Mouse (Mus musculus) left cerebral cortex, postnatal 14 days (tissue): ENCODE measurements at regions not wholly inside any gene's neighbourhood (a gene's known extent, or its start where the extent isn't known, plus 50 kb on each side); places are given as distances from the start of the nearest gene placed in this dataset.

ENCODE experiments used
- DNase-seq, 2 experiments: peaks; one replicate each; pipeline ENCODE4 v3.0.0; 2021 to 2022; ENCODE audit warnings: low spot score in 2 of 2, mixed read lengths in 1 of 2
- intact Hi-C: fragments of 180-260 bp; cut with DNase I; formaldehyde crosslinking; loops from one replicate; pipeline ENCODE4 v1.15.1; 2025

DNA sequence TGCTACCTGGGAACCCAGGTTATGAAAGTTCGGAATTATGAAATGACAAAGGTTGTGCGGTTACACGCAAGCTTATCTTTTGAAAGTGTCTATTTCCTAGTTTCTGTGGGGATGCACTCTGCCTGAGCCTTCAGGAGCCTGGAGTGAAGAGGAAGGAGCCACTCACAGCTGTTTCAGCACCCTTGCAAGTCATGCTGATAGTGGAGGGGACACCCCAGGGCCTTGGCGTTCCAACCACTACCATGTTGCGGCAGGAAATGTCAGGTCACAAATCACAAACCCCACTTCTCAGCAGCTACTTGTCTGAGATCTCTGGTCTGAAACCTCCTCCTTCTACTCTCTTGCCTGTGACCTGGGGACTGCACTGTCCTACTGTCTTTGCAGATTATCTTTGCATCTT lies 178.3 kb downstream of the Pten start:
- no peak for DNase-seq
- intact Hi-C loops, result no loop called here

DNA sequence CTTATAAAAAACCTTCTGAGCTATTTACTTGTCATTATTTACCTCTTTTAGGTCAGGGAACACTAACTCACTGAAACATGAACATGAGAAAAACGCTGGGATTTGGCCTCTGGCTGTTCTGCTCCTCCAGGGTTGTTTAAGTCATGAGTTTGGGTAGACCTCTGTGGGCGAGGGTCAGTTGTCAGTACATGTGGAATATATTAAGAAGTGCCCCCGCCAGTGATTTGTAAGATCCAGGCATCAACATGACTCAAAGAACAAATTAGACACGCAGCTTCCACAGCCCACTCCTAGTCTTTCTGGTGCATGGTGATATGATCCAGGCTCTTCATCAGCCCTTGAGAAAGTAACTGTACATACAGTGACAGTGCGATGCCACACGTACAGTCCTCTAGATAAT lies 180.3 kb downstream of the Pten start:
- no peak for DNase-seq
- intact Hi-C loops, result no loop called here

GRCm38 (mm10) chr19:32939692-32940091 lies 182.4 kb downstream of the Pten start:
- intact Hi-C loops, result no loop called here

GRCm38 (mm10) chr19:32940806-32941205 lies 183.5 kb downstream of the Pten start:
- intact Hi-C loops, result no loop called here
- DNase-seq, result no peak

More at GRCm38 (mm10) chr19:32939692-32940091, 182.4 kb downstream of the Pten start:
- no peak for DNase-seq

- no peak for DNase-seq
- intact Hi-C loops, result no loop called here
Measured at GRCm38 (mm10) chr19:32943594-32944230, 186.4 kb downstream of the Pten start.

GRCm38 (mm10) chr19:32947081-32947855 lies 190.0 kb downstream of the Pten start:
- intact Hi-C loops, result no loop called here
- DNase-seq, result no peak

GRCm38 (mm10) chr19:32950252-32950651 lies 193.0 kb downstream of the Pten start:
- intact Hi-C loops, result loop anchor here (5.0 kb wide), 1 partner anchor 193 kb away; the partner anchor contains the start of gene Pten
- DNase-seq, result peak; percentile 18 to 28

DNA sequence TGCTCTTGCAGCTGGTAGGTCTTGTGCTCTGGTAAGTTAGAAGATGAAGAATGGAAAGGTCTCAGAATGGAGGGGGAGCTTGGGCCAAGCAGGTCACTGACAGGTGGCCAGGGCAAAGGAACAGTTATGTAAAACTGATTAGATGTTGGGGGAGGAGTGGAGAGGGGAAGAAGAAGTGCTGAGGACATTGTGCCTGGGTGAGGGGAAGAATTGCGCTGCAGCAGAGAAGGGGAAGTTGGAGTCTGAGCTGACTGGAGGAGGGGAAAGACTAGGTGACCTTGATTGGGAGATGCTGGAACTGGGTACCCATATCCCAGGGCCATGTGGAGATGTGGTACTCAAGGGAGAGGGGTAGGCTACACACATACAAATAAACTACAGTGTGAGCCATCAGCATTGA lies 193.5 kb downstream of the Pten start:
- intact Hi-C loops, result loop anchor here (5.0 kb wide), 1 partner anchor 193 kb away; the partner anchor contains the start of gene Pten
- DNase-seq, result no peak

- no peak for DNase-seq
- intact Hi-C loops, result loop anchor here (5.0 kb wide), 1 partner anchor 195 kb away; the partner anchor contains the start of gene Pten
Measured at GRCm38 (mm10) chr19:32952425-32952824, 195.1 kb downstream of the Pten start.

GRCm38 (mm10) chr19:32952928-32953687 lies 195.8 kb downstream of the Pten start:
- intact Hi-C loops, result loop anchor here (5.0 kb wide), 1 partner anchor 196 kb away; the partner anchor contains the start of gene Pten
- DNase-seq, result peak in 1 of 2 experiments; percentile 15

GRCm38 (mm10) chr19:32954001-32954605 lies 196.8 kb downstream of the Pten start:
- DNase-seq, result peak; percentile 42 to 45

GRCm38 (mm10) chr19:32954942-32955341 lies 197.6 kb downstream of the Pten start:
- intact Hi-C loops, result loop anchor here (5.0 kb wide), 1 partner anchor 198 kb away; the partner anchor contains the start of gene Pten
- no peak for DNase-seq

More at GRCm38 (mm10) chr19:32954001-32954605, 196.8 kb downstream of the Pten start:
- intact Hi-C loops, result loop anchor here (5.0 kb wide), 1 partner anchor 197 kb away; the partner anchor contains the start of gene Pten

DNA sequence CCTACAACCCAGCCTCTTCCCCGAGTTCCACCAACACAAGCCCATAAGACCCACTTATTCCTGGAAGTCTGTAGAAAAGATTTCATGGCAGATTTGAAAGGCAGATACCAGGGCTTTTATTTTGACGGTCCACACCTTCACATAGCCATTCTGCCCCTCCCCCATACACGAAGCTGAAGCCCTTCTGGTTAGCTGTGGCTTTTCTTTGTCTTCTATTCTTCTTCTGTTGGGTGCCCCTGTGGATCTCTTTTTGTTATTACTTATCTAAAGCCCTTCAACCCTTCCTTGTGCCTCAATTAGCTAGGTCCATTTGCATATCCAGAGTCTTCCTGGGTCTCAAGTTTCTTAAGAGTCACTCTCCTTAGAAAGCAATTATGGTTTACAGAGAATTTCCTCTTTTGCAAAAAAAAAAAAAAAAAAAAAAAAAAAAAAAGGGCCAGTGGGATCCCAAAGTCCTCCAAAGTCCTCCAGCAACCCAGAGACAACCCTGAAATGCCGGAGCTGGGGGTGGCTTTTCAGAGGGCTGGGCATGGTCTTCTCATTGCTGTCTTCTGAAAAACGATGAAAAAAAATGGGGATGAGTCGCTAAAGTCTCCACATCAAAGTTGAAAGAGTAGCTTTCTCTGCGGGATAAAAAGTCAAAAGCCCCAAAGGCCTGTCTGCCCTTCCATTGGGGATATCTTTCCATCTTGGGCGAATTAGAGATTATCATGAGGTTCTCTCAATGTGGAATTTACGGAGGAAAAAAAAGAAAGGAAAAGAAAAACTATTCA lies 199.0 kb downstream of the Pten start:
- DNase-seq, result no peak
- intact Hi-C loops, result no loop called here

- intact Hi-C loops, result no loop called here
- DNase-seq, result no peak
Measured at GRCm38 (mm10) chr19:32956916-32957558, 199.7 kb downstream of the Pten start.

GRCm38 (mm10) chr19:32958276-32958675 lies 201.0 kb downstream of the Pten start:
- intact Hi-C loops, result no loop called here
- DNase-seq, result no peak

- no peak for DNase-seq
- intact Hi-C loops, result no loop called here
Measured at GRCm38 (mm10) chr19:32958791-32959190, 201.5 kb downstream of the Pten start.

DNA sequence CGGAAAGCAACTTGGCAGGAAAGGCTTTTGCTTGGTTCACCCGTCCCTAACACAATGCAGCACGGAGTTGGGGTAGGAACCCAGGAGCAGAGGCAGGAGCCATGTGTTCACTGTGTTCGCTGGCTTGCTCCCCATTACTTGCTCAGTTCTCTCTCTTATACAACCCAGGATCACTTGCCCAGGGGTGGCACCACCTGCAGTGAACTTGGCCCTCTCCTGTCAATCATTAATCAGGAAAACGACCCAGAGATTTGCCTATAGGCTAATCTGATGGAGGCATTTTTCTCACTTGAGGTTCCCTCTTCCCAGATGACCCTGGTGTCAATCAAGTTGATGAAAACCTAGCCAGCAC lies 202.5 kb downstream of the Pten start:
- intact Hi-C loops, result no loop called here
- no peak for DNase-seq

DNA sequence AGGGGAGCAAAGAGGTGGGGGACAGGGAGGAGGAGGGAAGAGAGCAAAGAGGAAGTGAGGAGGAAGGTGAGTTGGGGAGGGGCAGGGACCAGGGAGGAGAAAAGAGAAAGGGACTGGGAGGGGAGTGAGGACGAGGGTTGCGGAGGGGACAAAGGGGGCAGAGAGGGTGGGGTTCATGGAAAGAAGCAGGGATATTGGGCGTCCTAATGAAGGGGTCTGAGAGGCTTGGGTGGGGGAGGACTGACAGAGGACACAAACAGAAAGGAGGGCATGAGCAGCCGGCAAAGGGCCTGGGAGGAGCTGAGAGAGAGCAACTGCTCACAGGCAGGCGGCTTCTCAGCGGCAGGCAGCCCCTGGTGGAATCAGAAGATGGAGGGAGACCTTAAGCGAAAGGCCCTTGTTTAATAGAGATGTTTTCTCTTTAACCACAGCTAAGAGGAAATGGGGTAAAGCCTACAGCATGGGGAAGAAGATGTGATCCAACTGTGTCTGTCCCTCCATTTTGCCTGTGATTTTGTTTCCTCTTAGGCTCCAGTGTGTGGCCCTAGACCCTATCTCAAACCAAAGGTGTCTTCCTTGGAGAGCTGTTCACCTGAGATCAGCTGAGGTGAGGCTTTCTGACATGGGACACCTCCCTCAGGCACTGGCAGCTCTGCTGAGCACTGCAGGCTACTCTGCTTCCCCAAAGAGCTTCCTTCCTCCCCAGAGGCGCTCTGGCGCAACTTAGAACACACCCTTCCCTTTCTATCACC lies 203.1 kb downstream of the Pten start:
- intact Hi-C loops, result no loop called here
- no peak for DNase-seq
